Mouse (Mus musculus) brain, embryonic 14.5 days (tissue): Measurements from ENCODE around the gene Gm21969.

Experiments used
- CTCF ChIP-seq: fragments of 200-500 bp; IDR thresholded peaks from 2 replicates; pipeline ENCODE4 v1.5.1; 2012; ENCODE audit warnings: inconsistent platforms, mild to moderate bottlenecking, moderate library complexity, borderline replicate concordance; ENCODE audit not compliant: insufficient read depth, insufficient read length; ENCODE audit errors: extremely low read depth
- POLR2A ChIP-seq: fragments of 200-500 bp; IDR thresholded peaks from 2 replicates; pipeline ENCODE4 v1.6.1; 2012; ENCODE audit warnings: mild to moderate bottlenecking, inconsistent platforms, borderline replicate concordance; ENCODE audit not compliant: poor library complexity, insufficient read depth, insufficient read length, severe bottlenecking; ENCODE audit errors: extremely low read depth

- TF ChIP-seq POLR2A (no peak), CTCF (no peak)
Observed at GRCm38 (mm10) chr4:139579003-139579402, 24.0 kb upstream of the Gm21969 start.
